Mouse (Mus musculus) MEL-GATA-1-ER (cell line): ENCODE measurements around the gene Cyp1a2.
"Not testable (repeated sequence)": the region's sequence is repeated elsewhere in the genome, so short reads cannot be mapped to it uniquely, and the experiment has no call there.

Experiments used
- DNase-seq: peaks from one replicate; pipeline ENCODE4 v3.0.0-alpha.2; 2012; ENCODE audit warnings: low read depth; ENCODE audit errors: extremely low read depth

Gene Cyp1a2

DNA sequence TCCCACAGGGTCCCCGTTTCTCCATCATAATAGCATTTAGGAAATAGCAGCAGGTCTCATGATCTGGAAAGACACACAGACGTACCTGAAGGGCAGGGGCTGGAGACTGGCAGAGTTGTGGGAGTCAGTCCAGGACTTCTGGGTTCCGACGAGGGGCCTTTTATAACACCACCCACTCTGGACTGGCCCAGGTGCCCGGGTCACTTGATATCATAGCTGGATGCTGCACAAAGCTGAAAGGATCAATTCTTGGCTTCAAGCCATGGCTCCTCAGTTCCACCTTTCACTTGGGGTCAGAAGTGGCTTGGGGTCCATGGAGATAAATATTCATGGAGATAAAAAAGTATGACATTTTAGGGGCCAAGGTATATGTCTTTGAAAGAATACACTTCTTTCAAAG is at the start of gene Cyp1a2:
Gene Cyp1a2 (minus strand): TSS at position 184 of the 400 bp plus-strand sequence.
- DNase-seq: no peak

DNA sequence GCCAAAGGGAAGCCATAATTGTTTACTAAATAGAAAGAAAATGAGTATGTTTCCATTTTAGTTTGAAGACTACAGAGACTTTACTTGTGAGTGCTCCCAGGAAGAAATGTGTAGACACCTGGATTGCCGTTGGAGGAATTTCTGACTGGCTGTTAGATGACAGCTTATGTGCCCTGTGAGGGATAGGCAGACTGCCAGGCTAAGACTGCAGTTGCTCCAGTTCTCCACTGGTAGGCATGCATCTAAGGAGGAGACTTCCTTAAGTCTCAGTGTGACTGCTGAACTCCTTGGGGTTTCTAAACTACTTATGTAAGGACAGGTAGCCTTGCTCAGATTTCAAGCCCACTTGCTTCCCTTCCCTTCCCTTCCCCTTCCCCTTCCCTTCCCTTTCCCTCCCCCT is 44.8 kb upstream of the Cyp1a2 start:
- DNase-seq: no peak

DNA sequence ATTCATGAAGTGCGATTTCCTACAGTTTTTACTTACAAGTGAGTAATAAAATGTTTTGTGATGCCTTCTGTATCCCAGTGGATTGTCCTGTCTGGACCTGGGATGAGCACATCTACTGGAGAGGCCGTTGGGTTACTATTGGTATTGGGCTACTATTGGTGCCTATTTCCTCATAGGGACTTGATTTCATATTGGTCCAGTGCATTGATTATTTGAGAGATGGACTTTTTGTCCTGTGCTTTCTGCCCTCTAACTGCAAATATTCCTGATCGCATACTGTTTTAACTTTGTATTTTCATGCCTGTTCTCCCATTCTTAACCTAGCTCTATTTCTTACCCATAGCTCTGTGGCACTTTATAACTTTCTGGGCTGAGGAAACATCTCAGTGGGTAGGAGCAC is 41.2 kb upstream of the Cyp1a2 start:
- no peak for DNase-seq

DNA sequence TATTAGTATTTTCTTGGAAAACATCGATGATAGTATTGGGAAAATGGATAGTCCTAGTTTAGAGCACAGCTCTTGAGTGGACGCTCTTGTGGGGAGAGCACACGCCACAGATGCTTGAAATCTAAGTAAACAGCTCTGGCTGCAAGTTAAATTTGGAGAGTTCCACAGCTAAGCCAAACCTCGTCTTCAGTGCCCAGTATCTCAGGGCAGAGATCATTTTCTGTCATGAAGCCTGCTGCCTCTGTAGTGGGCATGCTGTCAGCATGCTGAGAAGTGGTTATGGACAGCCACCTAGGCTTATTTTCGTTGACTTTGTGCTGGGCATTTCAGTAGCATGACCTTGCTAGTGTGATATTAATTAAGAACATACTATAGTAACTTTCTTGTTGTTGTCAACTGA is 40.3 kb upstream of the Cyp1a2 start:
- DNase-seq: no peak

DNA sequence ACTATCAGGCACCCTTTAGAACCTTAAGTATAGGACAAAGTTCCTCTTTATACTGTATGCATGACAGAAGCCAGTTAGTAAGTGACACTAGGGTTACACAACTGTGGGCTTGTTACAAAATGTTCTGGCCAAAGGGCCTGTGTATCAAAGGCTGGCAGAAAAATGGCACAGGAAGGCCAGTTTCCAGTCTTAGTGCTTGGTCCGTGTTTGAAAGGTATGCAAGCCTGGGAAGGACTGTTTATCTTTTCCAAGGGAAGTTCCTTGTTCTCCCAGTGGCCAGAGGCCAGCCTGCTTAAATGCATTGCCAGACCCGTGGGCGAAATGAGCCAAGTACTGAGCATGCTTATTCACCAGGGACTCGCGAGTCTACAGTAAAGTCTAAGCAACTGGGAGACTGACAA is 39.8 kb upstream of the Cyp1a2 start:
- no peak for DNase-seq

DNA sequence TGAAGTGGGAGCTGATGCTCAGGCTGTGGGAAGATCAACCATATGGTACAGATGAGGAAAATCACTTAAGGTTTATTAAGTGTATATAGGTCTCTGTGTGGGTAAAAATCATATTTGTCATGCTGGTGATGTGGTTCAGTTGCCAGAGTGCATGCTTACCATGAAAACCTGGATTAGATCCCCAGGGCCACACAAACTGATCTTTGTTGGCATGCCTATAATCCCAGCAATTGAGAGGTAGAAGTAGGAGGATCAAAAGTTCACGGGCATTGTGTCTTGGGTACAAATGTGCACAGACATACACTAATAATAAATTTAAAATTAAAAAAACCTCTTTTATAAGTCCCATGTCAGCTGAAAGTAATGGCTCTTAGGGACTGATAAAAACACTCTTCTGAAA is 38.9 kb upstream of the Cyp1a2 start:
- no peak for DNase-seq

DNA sequence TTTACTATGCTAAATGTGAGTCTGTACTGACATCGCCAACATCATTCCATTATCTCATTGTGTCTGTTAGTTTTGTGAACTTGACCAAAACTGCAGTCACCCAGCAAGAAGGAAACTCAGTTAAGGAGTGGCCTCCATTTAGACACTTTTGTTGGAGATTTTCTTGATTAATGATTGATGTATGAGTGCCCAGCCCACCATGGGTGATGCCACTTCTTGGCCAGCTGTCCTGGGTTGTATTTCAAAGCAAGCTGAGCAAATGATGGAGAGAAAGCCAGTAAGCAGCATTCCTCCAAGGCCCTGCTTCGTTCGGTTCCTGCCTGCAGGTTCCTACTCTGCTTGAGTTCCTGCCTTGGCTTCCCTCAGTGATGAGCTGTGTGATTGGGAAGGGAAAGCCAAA is 37.2 kb upstream of the Cyp1a2 start:
- no peak for DNase-seq

DNA sequence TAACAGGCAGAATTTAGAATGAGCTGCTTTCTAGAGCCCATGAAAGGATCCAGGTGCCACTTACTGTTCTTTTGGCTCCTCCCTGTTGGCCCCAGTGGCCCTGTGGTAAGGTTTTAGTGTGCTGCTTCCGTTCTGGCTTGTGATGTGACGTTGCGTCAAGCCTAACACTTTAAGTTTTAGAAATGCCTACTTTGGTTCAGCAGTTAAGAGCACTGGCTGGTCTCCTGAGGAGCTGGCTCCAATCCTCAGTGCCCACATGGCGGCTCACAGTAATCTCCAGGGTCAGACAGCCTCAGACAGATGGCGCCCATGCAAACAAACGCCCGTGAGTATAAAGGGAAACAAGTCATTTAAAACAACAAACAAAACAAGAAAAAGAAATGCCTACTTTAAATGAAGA is 34.9 kb upstream of the Cyp1a2 start:
- no peak for DNase-seq

DNA sequence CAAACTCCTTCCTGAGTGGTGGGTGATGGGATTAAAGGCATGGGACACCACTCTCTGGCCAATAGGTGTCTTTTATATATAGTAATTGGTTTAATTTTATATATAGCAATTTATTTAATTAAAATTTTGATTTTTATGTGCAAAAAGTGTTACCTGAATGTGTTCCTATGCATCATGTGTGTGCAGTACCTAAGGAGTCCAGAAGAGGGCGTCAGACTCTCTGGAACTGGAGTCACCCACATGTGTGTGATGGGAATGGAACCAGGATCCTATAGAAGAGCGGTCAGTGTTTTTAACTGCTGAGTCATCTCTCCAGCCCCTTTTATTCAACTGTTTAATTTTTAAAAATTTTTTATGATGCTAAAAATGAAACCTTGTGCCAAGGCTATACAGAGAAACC is 28.7 kb upstream of the Cyp1a2 start:
- no peak for DNase-seq

DNA sequence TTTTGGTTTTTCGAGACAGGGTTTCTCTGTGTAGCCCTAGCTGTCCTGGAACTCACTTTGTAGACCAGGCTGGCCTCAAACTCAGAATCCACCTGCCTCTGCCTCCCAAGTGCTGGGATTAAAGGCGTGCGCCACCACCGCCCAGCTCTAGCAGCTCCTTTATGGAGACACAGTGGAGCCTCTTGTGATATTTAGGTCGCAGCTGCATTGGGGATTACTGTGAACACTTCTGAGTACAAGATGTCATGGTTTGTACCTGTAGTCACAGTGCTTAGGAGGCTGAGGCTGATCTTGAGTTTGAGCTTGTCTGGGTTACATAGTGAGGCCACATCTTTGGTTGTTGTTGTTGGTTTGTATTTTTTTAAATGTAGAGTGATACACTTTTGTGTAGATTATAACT is 26.7 kb upstream of the Cyp1a2 start:
- not testable (repeated sequence) for DNase-seq

DNA sequence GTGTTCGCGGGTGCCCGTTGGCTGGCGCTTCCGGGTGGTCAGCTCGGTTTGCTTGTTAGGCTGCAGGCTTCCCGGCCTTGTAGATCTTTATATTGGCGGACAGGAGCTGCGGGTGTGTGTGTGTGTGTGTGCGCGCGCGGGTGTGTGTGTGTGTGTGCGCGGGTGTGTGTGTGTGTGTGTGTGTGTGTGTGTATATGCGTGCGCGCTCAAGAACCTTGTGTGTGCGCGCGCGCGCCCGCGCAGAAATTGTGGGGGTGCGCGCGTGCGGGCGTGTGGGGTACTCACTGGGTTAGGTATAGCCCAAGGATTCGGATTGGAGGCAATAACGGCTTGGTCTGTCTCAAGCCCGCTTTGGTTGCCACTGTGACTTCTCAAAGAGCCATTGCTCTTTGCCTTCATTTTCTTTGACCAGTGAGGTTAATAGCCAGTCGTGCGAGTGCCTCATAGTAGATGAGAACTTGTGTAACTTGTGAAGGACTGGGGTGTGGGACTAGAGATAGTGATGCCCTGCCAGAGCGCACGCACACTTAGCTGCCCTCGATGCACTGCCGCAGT is 25.3 kb upstream of the Cyp1a2 start:
- peak; percentile 50 for DNase-seq

DNA sequence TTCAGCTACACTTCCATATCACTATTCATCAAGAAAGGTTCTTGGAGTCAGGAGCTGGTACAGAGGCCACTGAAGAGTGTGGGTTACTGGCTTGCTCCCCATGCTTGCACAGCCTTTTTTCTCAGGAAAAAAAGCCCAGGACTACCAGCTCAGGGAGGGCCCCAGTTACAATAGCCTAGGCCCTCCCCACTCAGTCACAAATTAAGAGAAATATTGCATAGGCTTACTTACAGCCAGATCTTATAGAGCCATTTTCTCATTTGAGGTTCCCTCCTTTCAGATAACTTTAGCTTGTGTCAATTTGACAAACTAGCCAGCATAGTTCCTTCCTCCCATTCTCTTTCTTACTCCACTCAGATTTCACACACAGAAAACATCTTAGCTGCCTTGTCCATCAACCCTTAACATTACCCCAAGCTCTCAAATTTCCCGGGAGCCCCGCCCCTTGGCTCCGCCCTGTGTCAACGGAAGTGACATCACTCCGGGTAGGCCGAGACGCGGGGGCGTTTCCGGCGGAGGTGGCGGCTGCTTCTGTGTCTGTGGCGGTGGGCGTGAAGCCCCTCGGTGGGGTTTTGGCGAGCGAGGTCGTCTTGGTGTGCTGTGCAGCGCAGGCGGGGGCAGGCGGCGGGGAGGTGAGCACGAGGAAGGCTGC is 24.7 kb upstream of the Cyp1a2 start, which contains the start of gene Edc3:
Gene Edc3 (plus strand): TSS at position 473 of the 652 bp plus-strand sequence.
- DNase-seq: peak; percentile 78

DNA sequence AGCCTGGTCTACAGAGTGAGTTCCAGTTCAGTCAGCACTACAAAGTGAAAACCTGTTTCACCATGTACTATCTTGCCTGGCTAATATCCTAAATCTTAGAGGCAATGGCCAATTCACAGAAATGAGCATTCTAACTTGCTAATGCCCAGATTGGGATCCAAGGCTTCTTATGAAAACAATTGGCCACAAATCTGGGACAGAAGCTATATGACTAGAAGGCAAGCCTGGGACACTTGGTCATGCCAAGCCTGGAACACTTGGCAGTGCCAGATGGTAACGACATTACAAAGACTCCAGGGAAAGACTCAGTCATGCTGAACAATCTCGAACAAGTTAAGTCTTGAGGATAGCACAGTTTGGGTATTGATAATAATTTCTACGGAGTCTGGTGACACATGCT is 23.0 kb upstream of the Cyp1a2 start:
- no peak for DNase-seq

DNA sequence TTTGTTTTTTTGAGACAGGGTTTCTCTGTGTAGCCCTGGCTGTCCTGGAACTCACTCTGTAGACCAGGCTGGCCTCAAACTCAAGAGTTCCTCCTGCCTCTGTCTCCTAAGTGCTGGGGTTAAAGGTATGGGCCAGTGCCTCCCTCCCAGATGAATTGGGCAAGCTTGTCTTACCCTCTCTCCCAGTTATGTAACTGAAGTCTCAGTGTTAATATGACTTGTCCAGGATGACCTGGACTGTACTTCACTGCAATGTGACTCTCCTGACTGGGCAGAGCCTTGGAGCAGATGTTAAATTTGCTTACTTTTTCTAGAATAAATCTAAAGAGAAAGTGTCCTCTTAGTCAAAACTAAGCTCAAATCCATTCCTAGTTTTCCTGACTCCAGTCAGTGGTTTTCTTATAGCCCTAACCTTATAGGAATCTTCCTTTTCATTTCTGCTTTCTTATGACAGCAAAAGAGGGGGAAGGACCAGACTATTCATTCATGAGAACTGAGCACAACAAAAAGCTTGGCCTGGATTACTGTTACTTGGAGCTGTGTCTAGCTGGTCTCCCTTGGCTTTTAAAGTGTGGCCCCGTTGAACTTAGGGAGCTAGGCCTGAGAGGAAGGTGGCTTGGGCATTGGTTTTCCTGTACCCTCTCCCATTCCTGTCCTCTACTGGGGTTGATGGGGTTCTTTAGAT is 15.1 kb upstream of the Cyp1a2 start:
- no peak for DNase-seq

DNA sequence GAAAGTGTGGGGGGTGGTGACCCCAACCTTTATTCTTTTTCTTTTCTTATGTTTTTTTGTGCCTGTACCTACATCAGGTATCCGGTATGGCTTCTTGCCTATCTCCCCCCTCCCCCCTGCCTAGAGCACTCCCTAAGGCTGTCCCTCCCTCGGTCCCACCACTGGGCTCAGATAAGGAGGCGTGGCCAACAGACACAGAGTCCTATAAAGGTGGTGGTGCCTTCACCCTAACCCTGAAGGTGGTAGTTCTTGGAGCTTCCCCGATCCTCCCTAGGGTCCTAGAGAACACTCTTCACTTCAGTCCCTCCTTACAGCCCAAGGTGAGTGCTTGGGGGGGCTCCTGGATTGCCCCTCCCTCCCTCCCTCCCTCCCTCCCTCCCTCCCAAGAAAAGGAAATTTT is 13.9 kb upstream of the Cyp1a2 start:
- peak; percentile 6 for DNase-seq

DNA sequence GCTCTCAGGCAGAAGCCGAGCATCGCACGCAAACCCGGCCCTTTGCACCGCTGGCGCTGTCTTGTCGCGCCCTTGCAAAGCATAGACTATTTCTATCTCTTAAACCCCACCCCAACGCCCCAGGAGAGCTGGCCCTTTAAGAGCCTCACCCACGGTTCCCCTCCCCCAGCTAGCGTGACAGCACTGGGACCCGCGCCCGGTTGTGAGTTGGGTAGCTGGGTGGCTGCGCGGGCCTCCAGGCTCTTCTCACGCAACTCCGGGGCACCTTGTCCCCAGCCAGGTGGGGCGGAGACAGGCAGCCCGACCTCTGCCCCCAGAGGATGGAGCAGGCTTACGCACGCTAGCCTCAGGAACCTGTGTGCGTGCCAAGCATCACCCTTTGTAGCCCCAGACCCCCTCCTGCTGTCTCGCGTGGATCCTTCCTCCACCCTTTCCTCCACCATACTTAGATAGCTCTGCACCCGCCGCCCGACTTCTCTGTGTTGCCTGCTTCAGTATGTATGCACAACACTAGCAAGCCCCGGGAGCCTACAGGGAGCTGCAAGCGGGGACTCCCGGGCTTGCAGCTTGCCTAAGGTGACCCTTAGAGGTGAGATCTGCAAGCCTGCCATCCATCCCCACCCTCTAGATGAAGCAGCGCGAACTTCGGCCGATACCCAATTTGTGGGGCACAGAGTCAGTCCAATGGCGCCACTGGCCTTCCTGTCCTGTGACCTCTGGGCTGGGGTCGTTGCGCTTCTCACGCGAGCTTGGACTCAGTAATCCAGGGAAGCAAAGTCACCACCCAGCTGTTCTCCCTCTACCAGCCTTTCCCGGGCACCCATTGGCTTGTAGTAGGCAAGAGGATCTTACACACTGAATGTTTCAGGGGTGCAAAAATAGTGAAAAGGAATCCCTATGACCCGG is 13.1 kb upstream of the Cyp1a2 start:
- DNase-seq: no peak

DNA sequence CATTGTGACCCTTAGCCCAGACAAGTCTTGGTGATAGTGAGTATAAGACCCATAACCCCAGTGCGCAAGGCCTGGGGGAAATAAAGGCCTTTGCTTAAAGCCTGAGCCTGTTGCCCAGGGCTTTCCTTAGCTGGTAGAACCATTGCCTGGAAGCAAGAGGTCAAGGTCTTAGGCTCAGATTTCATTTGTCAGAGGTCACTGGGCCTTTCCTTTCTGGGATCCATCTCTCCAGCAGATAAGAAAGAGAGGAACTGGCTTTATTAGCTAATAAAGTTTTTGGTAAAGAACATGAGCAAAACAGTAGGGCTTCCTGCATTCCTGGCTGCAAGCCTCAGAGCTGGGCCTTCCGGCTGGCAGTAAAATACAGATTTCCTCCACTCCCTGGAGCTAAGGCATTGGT is 10.6 kb upstream of the Cyp1a2 start:
- DNase-seq: no peak

DNA sequence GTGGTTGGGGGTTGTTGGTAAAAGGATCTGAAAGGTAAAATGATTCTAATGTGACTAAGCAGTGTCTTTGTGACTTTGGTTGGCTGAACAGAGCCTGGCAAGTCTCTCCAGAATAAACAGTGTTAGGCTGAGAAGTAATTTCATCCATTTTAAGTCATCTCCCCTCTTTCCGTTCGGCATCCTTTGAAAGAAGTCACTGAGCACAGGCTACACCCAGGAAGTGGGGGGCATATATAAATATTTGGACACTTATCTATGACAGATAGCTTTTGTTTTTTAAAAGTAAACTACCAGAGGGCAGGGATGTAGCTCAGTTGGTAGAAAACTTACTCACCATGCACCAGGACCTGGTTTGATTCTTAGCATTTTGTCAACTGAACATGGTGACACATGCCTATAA is 5.1 kb upstream of the Cyp1a2 start:
- DNase-seq: no peak

DNA sequence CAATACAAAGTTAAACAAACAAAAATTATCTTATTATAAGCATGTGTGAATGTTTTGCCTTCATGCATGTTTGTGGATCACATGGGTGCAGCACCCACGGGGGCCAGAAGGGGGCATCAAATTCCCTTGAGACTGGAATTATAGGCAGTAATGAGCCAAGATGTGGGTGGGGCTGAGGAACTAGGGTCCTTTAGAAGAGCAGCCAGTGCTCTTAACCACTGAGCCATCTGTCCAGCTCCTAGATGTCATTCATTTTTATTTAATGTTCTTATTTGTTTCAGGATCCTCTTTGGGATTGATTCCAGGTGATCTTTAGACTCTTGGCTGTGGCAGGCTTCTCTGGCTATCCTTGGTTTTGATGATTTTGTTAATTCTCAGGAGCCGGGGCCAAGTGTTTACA is 4.7 kb upstream of the Cyp1a2 start:
- peak; percentile 32 for DNase-seq

DNA sequence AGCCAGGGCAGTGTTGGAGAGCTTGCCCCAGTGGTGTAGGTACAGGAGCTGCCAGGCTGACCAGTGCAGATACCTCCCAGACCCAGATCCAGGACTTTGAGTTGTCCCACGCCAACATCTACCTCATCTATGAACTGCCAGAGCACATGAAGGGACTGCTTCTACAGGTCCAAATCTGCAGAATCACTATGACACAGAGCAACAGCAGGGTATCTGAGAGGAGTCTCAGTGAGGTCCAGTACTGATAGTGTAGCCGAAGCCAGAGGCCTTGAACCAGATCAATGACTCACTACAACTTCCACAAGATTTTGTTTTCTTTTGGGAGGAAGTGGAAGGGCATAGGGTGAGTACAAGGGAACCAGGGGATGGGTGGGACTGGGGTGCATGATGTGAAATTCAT is 4.2 kb upstream of the Cyp1a2 start, which contains the start of gene Cyp1a1:
Gene Cyp1a1 (plus strand): TSS at position 178 of the 400 bp plus-strand sequence.
- no peak for DNase-seq

DNA sequence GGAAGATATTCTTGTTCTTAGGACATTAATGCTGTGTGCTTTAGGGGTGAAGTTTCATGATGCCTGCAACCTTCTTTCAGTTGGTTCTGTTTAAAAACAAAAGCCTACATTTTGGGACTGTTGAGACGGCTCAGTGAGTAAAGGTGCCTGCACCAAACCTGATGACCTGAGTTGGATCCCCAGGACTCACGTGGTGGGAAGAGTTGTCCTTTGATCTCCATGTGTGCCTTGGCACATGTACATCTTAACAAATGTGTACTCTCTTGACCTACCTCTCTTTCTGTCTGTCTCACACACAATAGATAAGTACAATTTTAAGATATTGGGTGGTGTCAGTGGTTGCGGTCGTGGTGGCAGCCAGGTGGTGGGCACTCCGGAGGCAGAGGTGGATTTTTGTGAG is 2.5 kb upstream of the Cyp1a2 start:
- DNase-seq: no peak

DNA sequence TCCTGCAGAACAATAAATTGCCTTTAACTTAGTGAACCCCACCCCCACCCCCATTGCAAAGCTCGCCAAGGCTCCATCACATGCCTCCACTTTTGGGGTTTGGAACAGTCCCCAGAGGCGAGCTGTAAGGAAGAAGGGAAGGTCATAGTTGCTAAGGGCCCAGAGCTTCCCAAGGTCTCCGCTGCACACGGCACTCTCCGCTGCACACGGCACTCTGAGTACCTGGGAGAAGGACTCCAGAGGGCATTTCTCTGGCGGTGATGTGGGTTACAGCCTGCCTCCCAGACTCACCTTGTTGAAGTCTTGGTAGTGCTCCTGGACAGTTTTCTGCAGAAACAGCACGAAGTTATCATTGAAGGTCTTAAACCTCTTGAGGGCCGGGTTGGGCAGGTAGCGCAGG is 2.1 kb downstream of the Cyp1a2 start:
- no peak for DNase-seq
